Mouse (Mus musculus): Measurements from ENCODE around the gene Pinlyp.

DNA sequence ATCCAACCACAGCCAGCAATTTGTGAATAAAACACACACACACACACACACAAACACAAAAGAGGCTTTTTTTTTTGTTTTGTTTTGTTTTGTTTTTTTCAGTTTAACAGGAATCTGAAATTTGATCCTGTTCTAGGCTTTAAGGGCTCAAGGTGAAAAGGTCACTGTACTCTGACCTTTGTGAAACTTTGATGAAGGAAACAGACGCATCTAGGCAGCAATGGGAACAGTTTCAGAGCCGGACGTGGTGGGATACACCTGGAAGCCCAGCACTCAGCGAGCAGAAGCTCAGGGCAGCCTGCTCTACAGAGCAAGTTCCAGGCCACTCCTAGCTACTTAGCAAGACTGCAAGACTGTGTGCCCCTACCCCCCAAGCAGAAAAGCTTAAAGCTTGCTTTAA, 41.0 kb downstream of the Pinlyp start:
- TF ChIP-seq POLR2A (IDR thresholded peaks at IDR 0.05; ENCODE audit: low read depth, low read length) (no peak), CTCF (IDR thresholded peaks at IDR 0.05; ENCODE audit: extremely low read depth, insufficient read length, insufficient replicate concordance, low read depth, low read length) (no peak)
